Mouse (Mus musculus) neural tube, embryonic 15.5 days (tissue): ENCODE data around the gene Manba. TPM values are rescaled to one million over a fixed set of nuclear protein-coding genes. Genes with fewer than 3 reads are reported as not detected.
"Not testable (repeated sequence)": the region's sequence is repeated elsewhere in the genome, so short reads cannot be mapped to it uniquely, and the experiment has no call there.

Source experiments
- ATAC-seq: fragments of 200-750 bp; cut with Nextera tagmentation; 2 replicates; pipeline ENCODE4 v1.8.0; 2017; ENCODE audit warnings: mild to moderate bottlenecking, moderate TSS enrichment, moderate library complexity; ENCODE audit not compliant: low FRiP score
- H3K27ac ChIP-seq: fragments of 300-500 bp; sonication (generic); replicated peaks from 2 replicates; pipeline ENCODE4 v1.5.1; 2015; ENCODE audit warnings: mild to moderate bottlenecking, inconsistent platforms
- H3K27me3 ChIP-seq: fragments of 300-500 bp; sonication (generic); replicated peaks from 2 replicates; pipeline ENCODE4 v1.6.1; 2015; ENCODE audit warnings: inconsistent platforms
- H3K36me3 ChIP-seq: fragments of 300-500 bp; sonication (generic); 2 replicates; pipeline ENCODE4 v1.6.1; 2015; ENCODE audit warnings: inconsistent platforms
- H3K4me1 ChIP-seq: fragments of 300-500 bp; sonication (generic); 2 replicates; pipeline ENCODE4 v1.6.1; 2015; ENCODE audit warnings: inconsistent platforms
- H3K4me2 ChIP-seq: fragments of 300-500 bp; sonication (generic); 2 replicates; pipeline ENCODE4 v1.6.1; 2015; ENCODE audit warnings: inconsistent platforms, mild to moderate bottlenecking, moderate library complexity
- H3K4me3 ChIP-seq: fragments of 300-500 bp; sonication (generic); replicated peaks from 2 replicates; pipeline ENCODE4 v1.5.1; 2015; ENCODE audit warnings: mild to moderate bottlenecking, inconsistent platforms
- H3K9ac ChIP-seq: fragments of 300-500 bp; sonication (generic); replicated peaks from 2 replicates; pipeline ENCODE4 v1.6.1; 2015; ENCODE audit warnings: mild to moderate bottlenecking, inconsistent platforms
- H3K9me3 ChIP-seq: fragments of 300-500 bp; sonication (generic); replicated peaks from 2 replicates; pipeline ENCODE4 v1.6.1; 2016; ENCODE audit warnings: inconsistent platforms
- WGBS: fragments of 180-500 bp; shearing (Covaris S2); methylation state at CpG from one replicate; pipeline ENCODE4 v1.1.7; 2015; ENCODE audit warnings: mixed read lengths; 5-methylcytosine and 5-hydroxymethylcytosine counted together
- polyA plus RNA-seq: library from polyadenylated mRNA; unstranded; fragments of >200 nt; fragmentation: Nextera tagmentation; extraction: Ambion mirVana; gene quantifications from 2 replicates; pipeline ENCODE4 v1.2.1, GENCODE M21; 2015

Gene Manba
- polyA plus RNA-seq, 1 experiment from 2014 or later = 7.4 TPM

- peaks cover 4% of the 10 kb centered on the region; the same call in 1 of the 2 replicates for H3K4me1 ChIP-seq
- ATAC-seq = no peak
- no peak overlapping the region for H3K27ac ChIP-seq
- WGBS = 93% methylated on average over 4 of the region's 4 CpGs
- H3K9me3 ChIP-seq = no peaks in the 10 kb centered on the region
- no peaks in the 10 kb centered on the region for H3K36me3 ChIP-seq
- peaks cover 2% of the 10 kb centered on the region; the same call in 1 of the 2 replicates for H3K27me3 ChIP-seq
- H3K4me3 ChIP-seq = no peak overlapping the region
- no peak overlapping the region for H3K4me2 ChIP-seq
- H3K9ac ChIP-seq = no peak overlapping the region
Observed at GRCm38 (mm10) chr3:135487803-135488202, 2.4 kb downstream of the Manba start.

GRCm38 (mm10) chr3:135489865-135490520, 4.6 kb downstream of the Manba start:
- 86% methylated on average over 5 of the region's 5 CpGs for WGBS
- Histone ChIP-seq H3K9ac (no peak overlapping the region), H3K9me3 (no peaks in the 10 kb centered on the region), H3K27ac (no peak overlapping the region), H3K27me3 (no peaks in the 10 kb centered on the region), H3K4me1 (peaks cover 2% of the 10 kb centered on the region; the same call in 1 of the 2 replicates), H3K4me3 (no peak overlapping the region), H3K36me3 (no peaks in the 10 kb centered on the region), H3K4me2 (no peak overlapping the region)
- ATAC-seq = no peak

DNA sequence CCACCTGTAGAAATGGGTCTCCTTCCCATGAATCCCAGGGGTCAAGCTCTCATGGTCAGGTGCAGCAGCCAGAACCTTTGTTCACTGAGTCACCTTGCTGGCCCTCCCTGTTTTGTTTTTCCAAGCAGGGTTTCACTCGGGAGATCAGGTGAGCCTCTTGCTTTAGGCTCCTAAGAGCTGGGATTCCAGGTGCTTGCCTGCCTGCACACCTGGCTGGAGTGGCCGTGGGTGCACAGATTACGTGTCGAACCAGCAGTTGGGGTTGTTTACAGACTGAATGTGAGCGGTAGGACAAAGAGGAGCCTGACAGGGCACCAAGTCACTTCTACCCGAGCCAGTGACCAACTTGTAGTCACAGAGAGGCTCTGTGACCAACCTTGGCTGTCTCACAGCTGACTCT, 5.7 kb downstream of the Manba start:
- H3K27me3 ChIP-seq = no peaks in the 10 kb centered on the region
- WGBS = 95% methylated on average over 6 of the region's 6 CpGs
- no peak for ATAC-seq
- H3K27ac ChIP-seq = no peak overlapping the region
- H3K4me3 ChIP-seq = no peak overlapping the region
- H3K9me3 ChIP-seq = no peaks in the 10 kb centered on the region
- no peaks in the 10 kb centered on the region; the same call in 1 of the 2 replicates for H3K4me1 ChIP-seq
- no peaks in the 10 kb centered on the region for H3K36me3 ChIP-seq
- no peak overlapping the region for H3K4me2 ChIP-seq
- no peak overlapping the region for H3K9ac ChIP-seq

- H3K4me1 ChIP-seq, ATAC-seq, H3K36me3 ChIP-seq, H3K27ac ChIP-seq, H3K4me2 ChIP-seq, H3K27me3 ChIP-seq, H3K9me3 ChIP-seq, H3K4me3 ChIP-seq, H3K9ac ChIP-seq: not testable (repeated sequence)
- 78% methylated on average over 7 of the region's 7 CpGs for WGBS
Observed at GRCm38 (mm10) chr3:135493320-135493719, 7.9 kb downstream of the Manba start.

DNA sequence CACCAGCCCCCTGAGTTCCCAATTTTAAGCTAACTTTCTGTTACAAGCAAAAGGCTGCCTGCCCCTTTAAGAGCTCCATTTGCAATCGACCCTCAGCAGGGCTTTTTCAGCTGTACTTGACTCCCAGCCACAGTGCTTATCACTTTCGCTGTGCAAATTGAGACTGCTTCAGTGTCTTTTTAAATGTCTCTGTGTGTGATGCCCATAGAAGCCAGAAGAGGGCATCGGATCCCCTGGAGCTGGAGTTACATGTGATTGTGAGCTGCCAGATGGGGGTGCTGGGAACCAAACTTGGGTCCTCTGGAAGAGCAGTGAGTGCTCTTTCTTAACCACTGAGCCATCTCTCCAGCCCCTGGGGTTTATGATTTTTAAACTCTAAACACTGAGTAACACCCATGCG, 12.5 kb downstream of the Manba start:
- not testable (repeated sequence) for H3K4me3 ChIP-seq, H3K4me1 ChIP-seq, H3K27me3 ChIP-seq, H3K27ac ChIP-seq, H3K4me2 ChIP-seq, H3K9me3 ChIP-seq, H3K9ac ChIP-seq, ATAC-seq, H3K36me3 ChIP-seq
- 87% methylated on average over 4 of the region's 4 CpGs for WGBS

DNA sequence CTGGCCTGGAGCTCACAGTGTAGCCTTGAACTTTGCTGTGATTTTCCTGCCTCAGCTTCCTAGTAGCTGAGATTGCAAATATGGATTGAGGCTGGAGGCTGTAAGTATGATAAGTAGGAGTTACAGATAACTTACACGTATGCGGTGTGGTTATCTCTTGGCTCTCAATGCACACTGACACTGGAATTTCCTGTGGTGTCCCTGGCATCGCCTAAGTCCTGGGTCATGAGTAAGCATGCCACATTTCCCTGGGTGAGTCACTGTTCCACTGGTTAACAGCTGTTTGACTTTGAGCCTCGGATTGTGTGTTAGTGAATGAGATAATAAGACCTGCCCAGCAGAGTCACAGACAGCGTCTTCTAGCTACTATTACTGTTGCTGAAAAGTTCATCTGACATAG, 13.5 kb downstream of the Manba start:
- no peak overlapping the region for H3K4me2 ChIP-seq
- H3K27ac ChIP-seq = no peak overlapping the region
- no peak overlapping the region for H3K9ac ChIP-seq
- no peak for ATAC-seq
- no peak overlapping the region for H3K4me3 ChIP-seq
- WGBS = 90% methylated on average over 5 of the region's 5 CpGs
- no peaks in the 10 kb centered on the region for H3K27me3 ChIP-seq
- no peaks in the 10 kb centered on the region for H3K9me3 ChIP-seq
- no peaks in the 10 kb centered on the region for H3K4me1 ChIP-seq
- H3K36me3 ChIP-seq = no peaks in the 10 kb centered on the region

DNA sequence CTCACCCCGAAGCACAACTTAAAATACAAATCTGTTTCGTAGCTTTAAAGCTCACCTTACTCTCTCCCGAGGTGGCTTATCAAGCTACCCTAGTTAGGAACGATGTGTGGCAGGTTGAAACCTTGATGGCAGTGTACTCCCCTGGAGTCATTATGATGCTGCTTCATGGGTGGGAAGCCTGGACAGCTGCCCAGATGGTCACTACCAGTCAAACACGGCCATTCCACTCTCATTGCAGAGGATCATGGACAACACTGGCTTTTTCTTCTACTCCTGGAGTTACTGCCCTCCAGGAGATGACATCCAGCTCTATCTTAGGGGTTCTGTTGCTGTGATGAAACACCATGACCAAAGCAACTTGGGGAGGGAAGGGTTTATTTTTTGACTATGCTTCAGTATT, 17.7 kb downstream of the Manba start:
- Histone ChIP-seq H3K4me3 (no peak overlapping the region), H3K27ac (no peak overlapping the region), H3K4me1 (no peaks in the 10 kb centered on the region), H3K9ac (no peak overlapping the region), H3K4me2 (no peak overlapping the region), H3K36me3 (no peaks in the 10 kb centered on the region), H3K27me3 (no peaks in the 10 kb centered on the region), H3K9me3 (no peaks in the 10 kb centered on the region)
- ATAC-seq = no peak
- WGBS = 87% methylated on average over 5 of the region's 5 CpGs

GRCm38 (mm10) chr3:135505369-135505909, 20.0 kb downstream of the Manba start:
- 59% methylated on average over 10 of the region's 10 CpGs for WGBS
- H3K36me3 ChIP-seq = no peaks in the 10 kb centered on the region
- H3K9ac ChIP-seq = no peak overlapping the region
- H3K4me1 ChIP-seq = no peaks in the 10 kb centered on the region
- no peaks in the 10 kb centered on the region for H3K27me3 ChIP-seq
- H3K4me3 ChIP-seq = no peak overlapping the region
- no peak overlapping the region for H3K27ac ChIP-seq
- no peak for ATAC-seq
- H3K4me2 ChIP-seq = no peak overlapping the region
- no peaks in the 10 kb centered on the region for H3K9me3 ChIP-seq

- no peak overlapping the region for H3K4me3 ChIP-seq
- no peak for ATAC-seq
- H3K27ac ChIP-seq = no peak overlapping the region
- H3K27me3 ChIP-seq = no peaks in the 10 kb centered on the region
- WGBS = 86% methylated on average over 13 of the region's 13 CpGs
- H3K4me1 ChIP-seq = no peaks in the 10 kb centered on the region
- H3K4me2 ChIP-seq = no peak overlapping the region
- H3K9ac ChIP-seq = no peak overlapping the region
- H3K36me3 ChIP-seq = no peaks in the 10 kb centered on the region
- H3K9me3 ChIP-seq = no peaks in the 10 kb centered on the region
Observed at GRCm38 (mm10) chr3:135505916-135506482, 20.6 kb downstream of the Manba start.

- no peak overlapping the region for H3K9ac ChIP-seq
- no peak overlapping the region for H3K4me3 ChIP-seq
- H3K4me1 ChIP-seq = no peaks in the 10 kb centered on the region
- no peak overlapping the region for H3K27ac ChIP-seq
- WGBS = 85% methylated on average over 7 of the region's 7 CpGs
- H3K36me3 ChIP-seq = no peaks in the 10 kb centered on the region
- no peak overlapping the region for H3K4me2 ChIP-seq
- H3K9me3 ChIP-seq = no peaks in the 10 kb centered on the region
- no peak for ATAC-seq
- H3K27me3 ChIP-seq = no peaks in the 10 kb centered on the region
Observed at GRCm38 (mm10) chr3:135507506-135507905, 22.1 kb downstream of the Manba start.

GRCm38 (mm10) chr3:135508191-135508590, 22.8 kb downstream of the Manba start:
- no peak for ATAC-seq
- Histone ChIP-seq H3K4me1 (no peaks in the 10 kb centered on the region), H3K27me3 (no peaks in the 10 kb centered on the region), H3K4me3 (no peak overlapping the region), H3K27ac (no peak overlapping the region), H3K9ac (no peak overlapping the region), H3K36me3 (no peaks in the 10 kb centered on the region), H3K4me2 (no peak overlapping the region), H3K9me3 (no peaks in the 10 kb centered on the region)
- 82% methylated on average over 1 of the region's 1 CpGs for WGBS

GRCm38 (mm10) chr3:135510372-135510771, 25.0 kb downstream of the Manba start:
- no peak overlapping the region for H3K4me3 ChIP-seq
- H3K4me2 ChIP-seq = no peak overlapping the region
- H3K9ac ChIP-seq = no peak overlapping the region
- H3K4me1 ChIP-seq = no peaks in the 10 kb centered on the region
- no peak for ATAC-seq
- H3K36me3 ChIP-seq = no peaks in the 10 kb centered on the region
- 88% methylated on average over 3 of the region's 3 CpGs for WGBS
- H3K9me3 ChIP-seq = no peaks in the 10 kb centered on the region
- no peaks in the 10 kb centered on the region for H3K27me3 ChIP-seq
- H3K27ac ChIP-seq = no peak overlapping the region
